Mouse (Mus musculus) heart, postnatal 0 days (tissue): ENCODE measurements at regions not wholly inside any gene's neighbourhood (a gene's known extent, or its start where the extent isn't known, plus 50 kb on each side); places are given as distances from the start of the nearest gene placed in this dataset.

Experiments used
- CTCF ChIP-seq: IDR thresholded peaks from 2 replicates; pipeline ENCODE4 v1.5.1; 2016; ENCODE audit warnings: antibody characterized with exemption, control low read depth, low read depth
- EP300 ChIP-seq: IDR thresholded peaks from 2 replicates; pipeline ENCODE4 v1.6.1; 2016; ENCODE audit warnings: antibody characterized with exemption, low read depth

- TF ChIP-seq CTCF = no peak
- no peak for TF ChIP-seq EP300
Measured at GRCm38 (mm10) chr2:53414471-53414870, 222.9 kb downstream of the Arl6ip6 start.
